ENCODE assay signal across 27 mouse cellular contexts in the genomic region with DNA sequence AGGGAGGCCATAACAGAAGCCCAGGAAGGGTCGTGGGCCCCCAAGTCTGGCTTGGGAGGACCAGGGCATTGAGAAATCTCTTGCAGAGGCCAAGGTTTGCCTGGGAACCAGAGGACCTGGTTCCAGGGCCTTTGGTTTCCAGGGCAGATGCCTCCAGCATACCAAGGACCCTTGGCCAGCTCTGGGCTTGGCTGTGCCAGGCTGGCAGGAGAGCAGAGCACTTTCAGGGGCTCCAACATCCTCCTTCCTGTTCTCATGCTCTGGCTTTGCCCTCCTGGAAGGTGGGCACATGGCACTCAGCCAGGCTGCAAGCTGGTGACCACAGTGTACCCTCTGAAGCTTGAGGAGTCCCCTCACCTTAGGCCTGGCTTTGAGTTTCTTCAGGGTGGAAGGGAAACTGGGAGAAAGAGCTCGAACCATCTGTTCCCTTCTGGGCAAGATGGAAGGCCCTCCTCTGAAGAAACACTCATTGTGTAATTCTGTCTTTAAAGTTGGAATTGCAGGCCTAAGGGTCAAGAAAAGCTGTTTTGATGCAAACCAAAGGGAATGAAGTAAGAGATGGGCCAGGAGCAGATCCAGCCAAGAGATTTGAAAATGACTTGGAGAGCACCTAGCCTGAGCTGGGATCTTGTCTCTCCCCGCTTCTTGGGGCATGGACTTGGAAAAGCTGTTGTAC. TPM values are rescaled to one million over a fixed set of nuclear protein-coding genes. Genes with fewer than 3 reads are reported as not detected.
DNase-seq lines count a peak whose midpoint lies in the region; ATAC-seq and TF ChIP-seq lines count a peak whose summit lies in the region.
"Had no signal": no experiment of that assay in that cellular context is flagged by ENCODE, and none has a peak within 500 bp of the region (broad histone marks: within the 10 kb centered on the region; RNA-seq: fewer than 3 reads in every experiment).

No protein-coding gene starts in this region.

- no peak overlapping the region for H3K27ac ChIP-seq in hindbrain, embryonic 16.5 days (ENCODE audit: low read depth, low read length)
- H3K27ac ChIP-seq in hindbrain, embryonic 12.5 days = no peak overlapping the region
- H3K27ac ChIP-seq in olfactory bulb, adult 2 months (ENCODE audit: insufficient read depth, low read depth, low read length) = peak overlapping the region; percentile 43; the same call in 1 of the 2 replicates
- H3K27ac ChIP-seq: embryonic facial prominence, embryonic 15.5 days; forebrain, embryonic 12.5 days; gastrocnemius, adult 2 months; heart, embryonic 13.5 days; limb, embryonic 13.5 days; liver, embryonic 13.5 days; neural tube, embryonic 12.5 days; stomach, embryonic 15.5 days had no signal

- H3K4me2 ChIP-seq in hindbrain, embryonic 16.5 days (ENCODE audit: low read length) = no peak overlapping the region
- H3K4me2 ChIP-seq in hindbrain, embryonic 12.5 days (replicated peaks) = no peak overlapping the region
- H3K4me2 ChIP-seq: embryonic facial prominence, embryonic 15.5 days; forebrain, embryonic 12.5 days; heart, embryonic 13.5 days; limb, embryonic 13.5 days; liver, embryonic 13.5 days; lung, embryonic 14.5 days; neural tube, embryonic 12.5 days; stomach, embryonic 15.5 days had no signal

- H3K4me1 ChIP-seq in hindbrain, embryonic 16.5 days (ENCODE audit: control insufficient read depth, insufficient read depth, low read depth, low read length) = no peaks in the 10 kb centered on the region; the same call in 1 of the 2 replicates
- no peaks in the 10 kb centered on the region for H3K4me1 ChIP-seq in hindbrain, embryonic 12.5 days
- H3K4me1 ChIP-seq in olfactory bulb, adult 2 months (ENCODE audit: control insufficient read depth, insufficient read depth, low read length) = peaks cover 46% of the 10 kb centered on the region
- H3K4me1 ChIP-seq: heart, embryonic 13.5 days; limb, embryonic 13.5 days; liver, embryonic 13.5 days; neural tube, embryonic 12.5 days had no signal

- intact Hi-C loops in left cerebral cortex, postnatal 10 days (cut with DNase I) = loop anchor here (5.0 kb wide), 2 partner anchors 82 to 202 kb away; no protein-coding TSS in a partner anchor
- intact Hi-C loops in left cerebral cortex, postnatal 4 days (cut with DNase I) = loop anchor here (2.0 to 10.0 kb wide), 2 partner anchors 95 to 201 kb away; no protein-coding TSS in a partner anchor

- peaks cover 19% of the 10 kb centered on the region for H3K36me3 ChIP-seq in hindbrain, embryonic 16.5 days (ENCODE audit: control insufficient read depth, insufficient read depth, low read length)
- H3K36me3 ChIP-seq in hindbrain, embryonic 12.5 days = 0 out of 2 replicates have a peak, but pooled peaks cover 4% of the 10 kb centered on the region
- H3K36me3 ChIP-seq: embryonic facial prominence, embryonic 15.5 days; heart, embryonic 13.5 days; liver, embryonic 13.5 days; stomach, embryonic 15.5 days had no signal

- no peak for TF ChIP-seq POLR2A in olfactory bulb, adult 2 months (IDR thresholded peaks at IDR 0.05; ENCODE audit: insufficient read depth, low read depth, low read length)

- DNase-seq in left cerebral cortex, postnatal 10 days (ENCODE audit: extremely low spot score in 1 of 2, low spot score in 2 of 2) = peak; percentile 58 to 63
- no peak for DNase-seq in left cerebral cortex, postnatal 4 days
- DNase-seq in right cerebral cortex, postnatal 10 days (ENCODE audit: low spot score in 2 of 2) = peak; percentile 79 to 84
- DNase-seq in right cerebral cortex, postnatal 25 days = no peak
- DNase-seq: B cell, adult 2 months; cerebellum, adult 9-10 months; embryo, embryonic 11 days; gastrocnemius, adult 2 months; heart, adult 18-20 months; heart, postnatal 36 days; kidney, adult 2 months; kidney, postnatal 14 days; liver, embryonic 13.5 days; lung, embryonic 14.5 days; thymus, adult 18-20 months; thymus, postnatal 4 days had no signal

- no peaks in the 10 kb centered on the region for H3K27me3 ChIP-seq in hindbrain, embryonic 16.5 days (replicated peaks; ENCODE audit: control insufficient read depth, insufficient read depth, low read length)
- peaks cover 17% of the 10 kb centered on the region for H3K27me3 ChIP-seq in hindbrain, embryonic 12.5 days
- H3K27me3 ChIP-seq: embryonic facial prominence, embryonic 15.5 days; forebrain, embryonic 12.5 days; limb, embryonic 13.5 days; neural tube, embryonic 12.5 days; stomach, embryonic 15.5 days had no signal

- no peaks in the 10 kb centered on the region for H3K9me3 ChIP-seq in hindbrain, embryonic 16.5 days (ENCODE audit: control insufficient read depth, low read length)
- H3K9me3 ChIP-seq in hindbrain, embryonic 12.5 days (replicated peaks) = no peaks in the 10 kb centered on the region
- H3K9me3 ChIP-seq: embryonic facial prominence, embryonic 15.5 days; forebrain, embryonic 12.5 days; heart, embryonic 13.5 days; limb, embryonic 13.5 days; liver, embryonic 13.5 days; neural tube, embryonic 12.5 days; stomach, embryonic 15.5 days had no signal

- ATAC-seq in hindbrain, embryonic 16.5 days = peak; percentile 38; the same call in 1 of the 2 replicates
- ATAC-seq in hindbrain, embryonic 12.5 days (ENCODE audit: low FRiP score) = no peak
- no peak for ATAC-seq in granulocyte monocyte progenitor cell, adult 5-6 weeks (replicated peaks; ENCODE audit: poor library complexity, severe bottlenecking)
- ATAC-seq: inflammation-experienced regulatory T-cells, adult 6 months had no signal

- no peak overlapping the region for H3K4me3 ChIP-seq in hindbrain, embryonic 16.5 days (ENCODE audit: low read length)
- H3K4me3 ChIP-seq in hindbrain, embryonic 12.5 days = no peak overlapping the region
- no peak overlapping the region for H3K4me3 ChIP-seq in olfactory bulb, adult 2 months (ENCODE audit: insufficient read depth, low read depth, low read length)
- H3K4me3 ChIP-seq: embryonic facial prominence, embryonic 15.5 days; forebrain, embryonic 12.5 days; gastrocnemius, adult 2 months; heart, embryonic 13.5 days; limb, embryonic 13.5 days; liver, embryonic 13.5 days; neural tube, embryonic 12.5 days; stomach, embryonic 15.5 days had no signal

- WGBS in hindbrain, embryonic 16.5 days = 85% methylated on average over 3 of the region's 3 CpGs
- WGBS in hindbrain, embryonic 12.5 days = 79% methylated on average over 3 of the region's 3 CpGs
- WGBS in olfactory bulb, adult 2 months = 69% methylated on average over 3 of the region's 3 CpGs

- H3K9ac ChIP-seq in hindbrain, embryonic 16.5 days (ENCODE audit: low read depth, low read length) = no peak overlapping the region
- no peak overlapping the region for H3K9ac ChIP-seq in hindbrain, embryonic 12.5 days
- H3K9ac ChIP-seq: embryonic facial prominence, embryonic 15.5 days; forebrain, embryonic 12.5 days; heart, embryonic 13.5 days; limb, embryonic 13.5 days; liver, embryonic 13.5 days; lung, embryonic 14.5 days; neural tube, embryonic 12.5 days; stomach, embryonic 15.5 days had no signal

- TF ChIP-seq CTCF in olfactory bulb, adult 2 months (IDR thresholded peaks at IDR 0.05; ENCODE audit: insufficient read depth, low read depth, low read length) = no peak

RNA-seq across cellular contexts. Expression of a gene that starts 10.3 kb away (rescaled TPM):
- 31.9 and 33.2 TPM in 2 replicates for polyA plus RNA-seq in hindbrain, embryonic 16.5 days (2015; fragmentation: Nextera tagmentation; extraction: Ambion mirVana)
- 11.1 and 12.2 TPM in 2 replicates for polyA plus RNA-seq in hindbrain, embryonic 12.5 days (2016; fragmentation: Nextera tagmentation; extraction: Ambion mirVana)
- 100 to 1,000 TPM; 154 to 161 TPM for total RNA-seq in left cerebral cortex, postnatal 10 days (2021)
- 10 to 100 TPM; 68.4 to 80.7 TPM for total RNA-seq in left cerebral cortex, postnatal 4 days (2021)
- polyA plus RNA-seq in olfactory bulb, adult 2 months (2012; ENCODE audit: insufficient read depth, insufficient read length, low replicate concordance, missing spikeins) = not detected in 2 replicates
- 0.21 TPM in 1 of 2 replicates, not detected in the other for total RNA-seq in granulocyte monocyte progenitor cell, adult 5-6 weeks (2014; fragmentation: Nextera tagmentation)
- 0.13 TPM in 1 of 2 replicates, not detected in the other for total RNA-seq in granulocyte monocyte progenitor cell, adult 5-6 weeks (2017)
- polyA plus RNA-seq: inflammation-experienced regulatory T-cells, adult 6 months had no signal

Comparison
In these comparisons a context has a peak if more than half of its experiments do, and no peak if none do; other contexts are left out.
1. DNase-seq: peak in left cerebral cortex, postnatal 10 days (2 of 2) and right cerebral cortex, postnatal 10 days (2 of 2); none in left cerebral cortex, postnatal 4 days (single experiment) and right cerebral cortex, postnatal 25 days (single experiment).
2. RNA of a gene that starts 10.3 kb away (total RNA-seq): 154 to 161 TPM in left cerebral cortex, postnatal 10 days and 68.4 to 80.7 TPM in left cerebral cortex, postnatal 4 days; 0.13 to 0.21 TPM in granulocyte monocyte progenitor cell, adult 5-6 weeks; every median in the first group is over 10 times any median in the second.